Mouse (Mus musculus) neutrophil, adult 83 days (primary cell): ENCODE data around the gene Ano10. TPM values are rescaled to one million over a fixed set of nuclear protein-coding genes. Genes with fewer than 3 reads are reported as not detected.

Source experiments
- total RNA-seq, 2 experiments: library from RNA; stranded (reverse); gene quantifications; one replicate each; pipeline ENCODE4 v1.2.4; 2023

Ano10 gene
- 100 to 1,000 TPM; 111 to 113 TPM for total RNA-seq

DNA sequence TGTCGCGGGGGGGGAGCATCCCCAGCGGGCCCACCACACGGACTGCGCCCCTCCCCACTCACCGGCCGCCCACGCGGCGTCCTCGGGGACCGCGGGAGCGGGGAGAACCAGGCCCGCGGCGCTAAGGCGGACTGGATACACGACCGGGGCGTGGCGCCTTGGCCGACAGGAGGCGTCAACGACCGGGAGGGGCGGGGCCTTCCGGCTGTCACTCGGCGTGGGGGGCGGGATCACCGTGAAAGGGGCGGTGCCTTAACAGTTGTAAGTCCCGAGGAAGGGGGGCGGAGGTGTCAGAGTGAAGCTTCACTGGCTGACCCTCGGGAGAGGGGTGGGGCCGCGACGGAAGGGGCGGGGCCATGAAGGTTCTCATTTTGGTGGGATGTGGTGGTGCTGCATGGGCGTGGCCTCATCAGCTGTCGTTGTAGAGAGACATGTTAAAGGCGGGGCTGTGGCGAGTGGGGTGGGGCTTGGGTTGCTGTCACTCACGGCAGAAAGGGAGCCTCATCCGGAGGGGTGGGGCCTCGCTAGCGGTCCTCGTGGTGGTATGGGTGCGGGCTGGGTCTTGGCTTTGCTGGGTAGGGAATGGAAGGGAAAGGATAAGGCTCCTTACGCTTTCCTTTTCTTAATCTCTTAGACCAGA lies at the start of gene Ano10:
Gene Ano10 (minus strand): TSS at position 182 of the 640 bp plus-strand sequence.

Other genes with a start within 250 kb of the Ano10 start
- 100 to 1,000 TPM; 150 to 155 TPM for gene Snrk, start 177.2 kb downstream of the Ano10 start, total RNA-seq
- gene Abhd5, start 57.2 kb upstream of the Ano10 start, total RNA-seq = 100 to 1,000 TPM; 240 to 272 TPM